Mouse (Mus musculus) hindbrain, embryonic 16.5 days (tissue): Measurements from ENCODE around the gene H2al1a. TPM values are rescaled to one million over a fixed set of nuclear protein-coding genes. Genes with fewer than 3 reads are reported as not detected.
"Not testable (repeated sequence)": the region's sequence is repeated elsewhere in the genome, so short reads cannot be mapped to it uniquely, and the experiment has no call there.

Experiments
- ATAC-seq: fragments of 200-750 bp; cut with Nextera tagmentation; 2 replicates; pipeline ENCODE4 v1.8.0; 2017; ENCODE audit warnings: moderate TSS enrichment, moderate library complexity
- H3K27ac ChIP-seq: fragments of 300-500 bp; sonication (generic); 2 replicates; pipeline ENCODE4 v1.5.1; 2014; ENCODE audit warnings: low read depth, mild to moderate bottlenecking, control low read depth, low read length, moderate library complexity
- H3K27me3 ChIP-seq: fragments of 300-500 bp; sonication (generic); replicated peaks from 2 replicates; pipeline ENCODE4 v1.6.1; 2014; ENCODE audit warnings: low read length; ENCODE audit not compliant: control insufficient read depth, insufficient read depth
- H3K36me3 ChIP-seq: fragments of 300-500 bp; sonication (generic); 2 replicates; pipeline ENCODE4 v1.6.1; 2014; ENCODE audit warnings: mild to moderate bottlenecking, low read length, moderate library complexity, mixed read lengths; ENCODE audit not compliant: control insufficient read depth, insufficient read depth
- H3K4me1 ChIP-seq: fragments of 300-500 bp; sonication (generic); 2 replicates; pipeline ENCODE4 v1.6.1; 2014; ENCODE audit warnings: low read depth, low read length; ENCODE audit not compliant: control insufficient read depth, insufficient read depth
- H3K4me2 ChIP-seq: fragments of 300-500 bp; sonication (generic); 2 replicates; pipeline ENCODE4 v1.6.1; 2014; ENCODE audit warnings: mild to moderate bottlenecking, low read length, control low read depth, moderate library complexity
- H3K4me3 ChIP-seq: fragments of 300-500 bp; sonication (generic); 2 replicates; pipeline ENCODE4 v1.5.1; 2014; ENCODE audit warnings: mild to moderate bottlenecking, low read length, control low read depth, moderate library complexity
- H3K9ac ChIP-seq: fragments of 300-500 bp; sonication (generic); 2 replicates; pipeline ENCODE4 v1.6.1; 2014; ENCODE audit warnings: low read depth, mild to moderate bottlenecking, control low read depth, low read length, moderate library complexity
- H3K9me3 ChIP-seq: fragments of 300-500 bp; sonication (generic); 2 replicates; pipeline ENCODE4 v1.6.1; 2014; ENCODE audit warnings: mild to moderate bottlenecking, low read length, moderate library complexity; ENCODE audit not compliant: control insufficient read depth
- WGBS: fragments of 180-500 bp; shearing (Covaris S2); extraction: QIAGEN DNeasy Blood & Tissue Kit; methylation state at CpG from one replicate; pipeline ENCODE4 v1.1.7; 2014; 5-methylcytosine and 5-hydroxymethylcytosine counted together
- polyA plus RNA-seq: library from polyadenylated mRNA; unstranded; fragments of >200 nt; fragmentation: Nextera tagmentation; extraction: Ambion mirVana; gene quantifications from 2 replicates; pipeline ENCODE4 v1.2.1, GENCODE M21; 2015

H2al1a gene
- polyA plus RNA-seq, 1 experiment from 2014 or later, result not detected

DNA sequence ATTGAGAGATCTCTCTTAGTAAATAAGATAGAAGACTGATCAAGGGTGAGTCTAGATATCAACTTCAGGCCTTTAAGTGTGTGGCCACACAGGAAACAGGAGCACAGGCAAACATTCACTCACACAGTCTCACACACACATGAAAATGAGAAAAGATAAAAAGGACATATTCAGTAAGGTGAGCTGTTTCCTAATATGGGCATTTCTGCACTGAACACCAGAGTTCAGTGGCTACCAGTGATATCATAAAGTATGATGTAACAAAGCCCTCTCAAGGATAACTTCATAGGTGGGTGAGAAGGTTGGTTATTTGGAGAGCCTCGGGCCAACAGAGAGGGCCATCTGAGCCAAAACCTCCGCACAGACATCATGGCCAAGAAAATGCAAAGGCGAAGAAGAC lies 18.9 kb downstream of the H2al1a start, which contains the start of gene H2al1g:
H2al1g (plus strand) TSS at position 301 of the 400 bp plus-strand sequence.
- H3K4me1 ChIP-seq, H3K36me3 ChIP-seq, H3K9me3 ChIP-seq, H3K9ac ChIP-seq, H3K4me3 ChIP-seq, ATAC-seq, H3K27ac ChIP-seq, H3K27me3 ChIP-seq, H3K4me2 ChIP-seq: not testable (repeated sequence)
- WGBS, result no CpG with 5 or more reads among the region's 3 CpGs

DNA sequence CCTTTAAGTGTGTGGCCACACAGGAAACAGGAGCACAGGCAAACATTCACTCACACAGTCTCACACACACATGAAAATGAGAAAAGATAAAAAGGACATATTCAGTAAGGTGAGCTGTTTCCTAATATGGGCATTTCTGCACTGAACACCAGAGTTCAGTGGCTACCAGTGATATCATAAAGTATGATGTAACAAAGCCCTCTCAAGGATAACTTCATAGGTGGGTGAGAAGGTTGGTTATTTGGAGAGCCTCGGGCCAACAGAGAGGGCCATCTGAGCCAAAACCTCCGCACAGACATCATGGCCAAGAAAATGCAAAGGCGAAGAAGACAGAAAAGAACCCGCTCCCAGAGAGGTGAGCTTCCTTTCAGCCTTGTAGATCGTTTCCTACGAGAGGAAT lies 22.1 kb downstream of the H2al1a start, which contains the start of gene H2al1h:
H2al1h (plus strand) TSS at position 301 of the 400 bp plus-strand sequence.
- ATAC-seq, result not testable (repeated sequence)
- WGBS, result no CpG with 5 or more reads among the region's 6 CpGs

DNA sequence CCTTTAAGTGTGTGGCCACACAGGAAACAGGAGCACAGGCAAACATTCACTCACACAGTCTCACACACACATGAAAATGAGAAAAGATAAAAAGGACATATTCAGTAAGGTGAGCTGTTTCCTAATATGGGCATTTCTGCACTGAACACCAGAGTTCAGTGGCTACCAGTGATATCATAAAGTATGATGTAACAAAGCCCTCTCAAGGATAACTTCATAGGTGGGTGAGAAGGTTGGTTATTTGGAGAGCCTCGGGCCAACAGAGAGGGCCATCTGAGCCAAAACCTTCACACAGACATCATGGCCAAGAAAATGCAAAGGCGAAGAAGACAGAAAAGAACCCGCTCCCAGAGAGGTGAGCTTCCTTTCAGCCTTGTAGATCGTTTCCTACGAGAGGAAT lies 25.3 kb downstream of the H2al1a start, which contains the start of gene H2al1i:
H2al1i (plus strand) TSS at position 301 of the 400 bp plus-strand sequence.
- not testable (repeated sequence) for H3K4me3 ChIP-seq, H3K9me3 ChIP-seq, H3K27ac ChIP-seq, H3K4me1 ChIP-seq, H3K9ac ChIP-seq, H3K27me3 ChIP-seq, ATAC-seq, H3K4me2 ChIP-seq, H3K36me3 ChIP-seq
- WGBS, result 92% methylated on average over 2 of the region's 5 CpGs

More for the DNA sequence above, 22.1 kb downstream of the H2al1a start, which contains the start of gene H2al1h:
- H3K27me3 ChIP-seq, H3K36me3 ChIP-seq, H3K9ac ChIP-seq, H3K9me3 ChIP-seq, H3K4me1 ChIP-seq, H3K4me3 ChIP-seq, H3K27ac ChIP-seq, H3K4me2 ChIP-seq: not testable (repeated sequence)

DNA sequence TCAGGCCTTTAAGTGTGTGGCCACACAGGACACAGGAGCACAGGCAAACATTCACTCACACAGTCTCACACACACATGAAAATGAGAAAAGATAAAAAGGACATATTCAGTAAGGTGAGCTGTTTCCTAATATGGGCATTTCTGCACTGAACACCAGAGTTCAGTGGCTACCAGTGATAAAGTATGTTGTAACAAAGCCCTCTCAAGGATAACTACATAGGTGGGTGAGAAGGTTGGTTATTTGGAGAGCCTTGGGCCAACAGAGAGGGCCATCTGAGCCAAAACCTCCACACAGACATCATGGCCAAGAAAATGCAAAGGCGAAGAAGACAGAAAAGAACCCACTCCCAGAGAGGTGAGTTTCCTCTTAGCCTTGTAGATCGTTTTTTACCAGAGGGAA lies 28.5 kb downstream of the H2al1a start, which contains the start of gene H2al1j:
H2al1j (plus strand) TSS at position 301 of the 400 bp plus-strand sequence.
- not testable (repeated sequence) for H3K27me3 ChIP-seq, H3K9ac ChIP-seq, H3K4me2 ChIP-seq, H3K4me1 ChIP-seq, H3K36me3 ChIP-seq, ATAC-seq, H3K4me3 ChIP-seq, H3K27ac ChIP-seq, H3K9me3 ChIP-seq
- 95% methylated on average over 2 of the region's 2 CpGs for WGBS

DNA sequence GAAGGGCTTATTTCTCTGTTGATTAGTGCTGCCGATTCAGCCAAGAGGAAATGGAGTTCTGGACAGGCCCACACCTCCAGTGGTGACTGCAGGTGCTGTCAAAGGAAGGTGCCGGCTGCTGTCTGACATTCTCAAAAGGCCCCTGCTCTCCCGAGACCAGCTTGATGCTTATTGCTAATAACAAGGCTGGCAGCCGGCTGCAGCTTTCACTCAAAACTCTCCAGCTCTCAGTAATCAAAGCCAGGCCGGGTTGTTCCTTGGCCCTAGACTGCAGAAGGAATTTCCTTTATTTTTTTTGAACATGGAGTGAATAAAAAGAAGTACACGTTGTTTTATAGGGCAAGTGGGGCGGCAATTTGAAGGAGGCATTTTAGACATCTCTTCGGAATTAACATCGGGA lies 46.7 kb downstream of the H2al1a start:
- Histone ChIP-seq H3K9ac (no peak overlapping the region), H3K36me3 (no peaks in the 10 kb centered on the region), H3K27ac (no peak overlapping the region), H3K4me2 (no peak overlapping the region), H3K4me1 (peaks cover 3% of the 10 kb centered on the region), H3K9me3 (no peaks in the 10 kb centered on the region), H3K27me3 (no peaks in the 10 kb centered on the region), H3K4me3 (no peak overlapping the region)
- ATAC-seq, result no peak
- 58% methylated on average over 9 of the region's 9 CpGs for WGBS

DNA sequence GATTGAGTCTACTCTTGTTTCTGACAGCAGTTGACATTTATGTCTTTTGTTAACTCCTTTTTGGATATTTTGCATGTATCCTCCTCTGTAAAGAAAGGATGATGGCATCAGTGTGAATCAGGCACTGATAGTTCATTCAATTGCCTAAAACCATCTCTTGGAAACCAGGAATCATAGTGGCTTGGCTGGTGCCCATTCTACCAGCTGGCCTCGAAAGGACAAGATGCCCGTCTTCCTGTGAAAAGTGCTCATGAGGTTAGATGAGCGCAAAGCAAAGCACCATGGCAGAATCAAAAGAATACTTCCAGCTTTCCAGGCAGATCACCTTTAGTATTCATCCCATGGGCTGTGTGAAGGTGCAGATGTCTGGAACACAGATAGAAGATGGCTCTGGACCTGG lies 47.7 kb downstream of the H2al1a start:
- H3K4me3 ChIP-seq, result no peak overlapping the region
- H3K9me3 ChIP-seq, result no peaks in the 10 kb centered on the region
- no peaks in the 10 kb centered on the region; the same call in 1 of the 2 replicates for H3K27me3 ChIP-seq
- WGBS, result 80% methylated on average over 3 of the region's 3 CpGs
- no peak overlapping the region for H3K9ac ChIP-seq
- ATAC-seq, result no peak
- H3K36me3 ChIP-seq, result no peaks in the 10 kb centered on the region
- peaks cover 3% of the 10 kb centered on the region for H3K4me1 ChIP-seq
- no peak overlapping the region for H3K4me2 ChIP-seq
- H3K27ac ChIP-seq, result no peak overlapping the region

Other genes with a start within 250 kb of the H2al1a start
- gene H2al1b, start 3.2 kb downstream of the H2al1a start, polyA plus RNA-seq, result not detected in 2 replicates
- not detected in 2 replicates for gene H2al1c, start 6.4 kb downstream of the H2al1a start, polyA plus RNA-seq
- not detected in 2 replicates for gene H2al1d, start 9.6 kb downstream of the H2al1a start, polyA plus RNA-seq
- gene H2al1e, start 12.7 kb downstream of the H2al1a start, polyA plus RNA-seq, result not detected in 2 replicates
- gene H2al1f, start 15.9 kb downstream of the H2al1a start, polyA plus RNA-seq, result not detected in 2 replicates
- not detected in 2 replicates for gene H2al1g, start 19.0 kb downstream of the H2al1a start, polyA plus RNA-seq
- not detected in 2 replicates for gene H2al1h, start 22.2 kb downstream of the H2al1a start, polyA plus RNA-seq
- not detected in 2 replicates for gene H2al1i, start 25.4 kb downstream of the H2al1a start, polyA plus RNA-seq
- not detected in 2 replicates for gene H2al1j, start 28.6 kb downstream of the H2al1a start, polyA plus RNA-seq